Mouse (Mus musculus): ENCODE results near the gene Igsf8.

Igsf8 gene

DNA sequence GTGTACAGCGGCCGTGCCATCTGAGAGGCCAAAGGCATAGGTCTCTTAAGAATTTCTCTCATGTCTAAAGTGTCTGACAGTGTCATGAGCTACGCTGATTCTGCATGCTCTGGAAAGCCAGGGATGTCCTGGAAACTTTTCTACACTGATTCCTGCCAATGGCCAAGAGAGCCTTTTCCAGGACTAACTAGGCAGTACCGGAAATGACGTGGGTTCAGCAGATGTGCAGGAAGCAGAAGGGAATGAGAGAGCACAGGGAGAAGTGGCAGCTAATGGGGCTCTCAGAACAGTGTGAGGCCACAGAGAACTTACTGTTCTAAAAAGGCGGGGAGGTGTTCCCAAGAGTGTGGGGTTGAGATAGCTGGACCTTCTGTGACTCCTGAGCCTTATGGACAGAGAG lies 11.9 kb downstream of the Igsf8 start:
- in situ Hi-C loops (cut with MboI, MseI): no loop called here

DNA sequence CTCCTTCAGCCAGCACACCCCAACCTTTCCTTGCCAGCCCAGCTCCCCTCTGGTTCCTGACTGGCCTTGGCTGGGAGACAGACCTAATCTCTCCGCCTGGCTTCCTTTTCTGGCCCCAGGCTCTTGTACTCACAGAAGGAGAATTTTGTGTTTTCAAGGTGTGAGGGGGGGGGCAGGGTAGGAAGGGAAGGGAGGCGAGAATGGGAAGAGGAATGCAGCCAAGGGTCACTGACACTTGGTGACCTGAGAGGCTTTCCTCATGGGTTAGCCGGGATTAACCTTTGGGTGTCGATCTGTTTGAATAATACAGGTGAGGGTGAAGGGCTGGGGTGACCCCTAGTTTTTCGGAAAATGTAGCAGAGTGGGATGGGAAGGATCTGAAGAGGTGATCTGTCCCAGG lies 12.7 kb downstream of the Igsf8 start:
- in situ Hi-C loops (cut with MboI, MseI): no loop called here

DNA sequence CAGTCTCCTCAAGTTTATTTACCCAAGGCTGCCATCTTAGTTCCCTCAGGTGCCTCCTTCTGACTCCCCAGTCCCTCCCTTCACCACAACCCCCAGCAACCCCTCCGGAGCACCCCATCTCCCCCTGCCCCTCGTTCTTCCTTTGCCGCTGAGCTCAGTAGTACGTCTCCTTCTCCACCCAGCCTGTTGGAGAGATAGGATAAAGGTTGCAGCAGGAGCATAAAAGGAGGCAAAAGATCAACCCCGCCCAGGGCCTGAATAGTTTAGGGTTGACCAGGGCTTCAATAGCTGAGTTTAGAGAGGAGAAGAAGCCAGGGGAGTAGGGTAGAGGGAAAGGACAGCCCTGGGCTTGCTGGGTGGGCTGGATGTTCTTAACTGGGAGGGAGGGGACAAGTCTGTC lies 13.1 kb downstream of the Igsf8 start:
- in situ Hi-C loops (cut with MboI, MseI): no loop called here

DNA sequence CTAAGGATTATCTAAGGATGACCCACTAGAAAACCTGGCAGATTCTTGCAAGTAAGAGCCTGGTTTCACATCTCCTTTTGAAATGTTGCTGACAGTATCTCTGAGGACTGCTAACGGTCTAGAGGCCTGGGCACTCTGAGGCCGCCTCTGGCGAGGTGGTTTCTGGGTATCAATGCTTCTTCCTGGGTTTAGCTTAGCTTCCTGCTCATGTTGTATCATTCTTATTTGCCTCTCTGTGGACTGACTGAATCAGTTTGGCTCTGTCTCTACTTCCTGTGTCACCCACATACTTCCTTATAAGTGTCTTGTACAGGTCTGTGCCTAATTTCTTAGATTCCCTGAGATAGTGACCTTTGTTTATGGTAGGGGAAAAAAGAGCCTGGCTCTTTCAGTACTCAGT lies 15.7 kb downstream of the Igsf8 start:
- in situ Hi-C loops (cut with MboI, MseI): no loop called here

DNA sequence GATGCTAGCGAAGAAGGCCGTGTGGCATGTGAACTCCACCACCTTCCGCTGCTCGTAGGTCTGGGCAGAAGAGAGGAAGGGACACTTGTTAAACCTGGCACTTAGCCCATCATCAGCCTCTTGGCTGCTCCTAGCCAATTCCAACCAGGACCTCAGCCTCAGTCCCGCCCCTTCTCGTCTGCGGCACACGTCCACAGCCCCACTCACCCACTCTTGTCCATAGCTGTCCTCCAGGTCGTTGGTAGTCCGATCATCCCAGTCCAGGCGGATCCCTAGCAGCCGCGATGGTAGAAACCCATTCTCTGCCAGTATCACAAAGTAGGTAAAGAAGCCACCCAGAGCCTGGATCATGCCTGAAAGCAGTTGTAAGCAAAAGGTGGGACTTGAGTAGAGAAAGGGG lies 16.9 kb downstream of the Igsf8 start:
- in situ Hi-C loops (cut with MboI, MseI): no loop called here

DNA sequence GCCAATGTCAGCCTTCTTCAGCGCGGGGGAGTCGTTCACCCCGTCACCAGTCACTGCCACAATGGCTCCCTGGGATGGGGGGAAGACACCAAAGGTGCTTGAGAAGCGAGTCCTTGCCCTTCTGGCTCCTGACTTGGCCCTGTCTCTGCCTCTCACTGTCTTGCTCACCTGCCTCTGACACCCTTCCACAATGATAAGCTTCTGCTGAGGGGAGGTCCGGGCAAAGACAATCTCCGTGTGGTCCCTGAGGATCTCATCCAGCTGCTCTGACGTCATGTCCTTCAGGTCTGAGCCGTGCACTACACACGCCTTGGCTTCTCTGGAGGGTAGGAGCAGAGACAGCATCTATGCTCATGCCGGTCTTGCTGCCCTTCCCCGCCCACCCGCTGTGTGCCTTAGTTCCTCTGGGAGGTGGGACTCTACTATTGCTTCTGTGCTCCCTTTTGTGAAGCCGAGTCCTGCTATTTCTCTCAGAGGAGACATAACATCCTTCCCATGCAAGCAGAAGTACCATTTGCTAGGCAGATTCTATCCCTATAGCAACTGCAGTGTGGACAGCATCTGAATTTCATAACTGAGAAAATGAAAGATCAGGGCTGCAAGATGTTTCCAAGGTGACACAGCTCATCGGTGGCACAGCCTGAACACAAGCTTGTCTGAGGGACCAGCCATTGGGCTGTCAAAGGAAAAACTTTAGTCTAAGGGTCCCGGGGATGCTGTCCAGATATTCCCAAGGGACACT lies 18.5 kb downstream of the Igsf8 start:
- in situ Hi-C loops (cut with MboI, MseI): no loop called here

DNA sequence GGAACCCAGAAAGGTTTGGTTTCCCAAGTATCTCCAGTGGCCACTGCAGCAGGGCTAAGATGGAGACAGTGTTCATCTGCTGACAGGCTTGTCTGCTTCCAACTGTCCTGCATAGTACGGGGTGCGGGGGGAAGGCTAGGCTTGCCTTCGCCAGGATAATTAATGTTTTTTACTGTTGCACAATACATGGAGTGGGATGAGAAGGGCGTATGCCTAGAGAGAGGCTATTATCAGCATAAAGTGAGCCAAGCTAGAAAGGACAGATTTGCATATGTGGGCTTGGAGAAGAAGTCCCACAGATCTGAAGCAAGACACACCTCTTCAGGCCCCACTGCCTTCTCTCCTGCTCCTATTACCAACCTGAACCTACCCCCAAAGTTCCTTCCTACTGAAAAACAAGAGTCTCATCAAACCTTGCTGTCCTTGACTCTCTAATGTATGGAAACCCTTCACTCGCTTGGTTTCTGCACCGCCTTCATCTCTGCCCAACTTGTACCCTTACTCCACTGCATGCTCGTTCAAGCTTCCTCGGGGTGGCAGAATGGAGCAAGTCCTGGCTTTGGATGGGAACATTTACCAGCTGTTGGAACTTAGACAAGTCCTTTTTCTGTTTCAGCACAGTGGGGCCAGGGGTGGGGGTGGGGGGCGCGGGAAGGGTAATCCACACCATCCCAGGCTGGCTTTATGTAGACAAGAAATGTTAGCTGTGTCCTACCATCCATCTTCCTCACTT lies 20.2 kb downstream of the Igsf8 start:
- in situ Hi-C loops (cut with MboI, MseI): no loop called here

DNA sequence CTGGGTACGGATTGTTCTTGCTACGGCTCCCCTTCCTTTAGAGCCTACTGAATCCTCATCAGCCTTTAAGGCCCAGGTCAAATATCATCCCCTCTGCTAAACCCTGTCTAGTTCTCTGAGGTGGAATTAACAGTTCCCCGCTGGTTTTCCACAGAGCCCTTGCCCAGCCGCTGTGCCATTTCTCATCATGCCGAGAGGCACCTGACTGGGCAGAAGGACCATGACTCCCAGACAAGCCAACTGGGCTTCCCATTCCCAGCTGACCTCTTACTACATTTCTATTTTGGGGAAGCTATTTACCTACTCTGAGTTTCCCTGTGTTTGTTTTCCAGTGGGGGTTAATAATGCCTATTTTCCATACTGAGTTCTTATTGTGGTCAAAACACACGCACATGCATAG lies 21.6 kb downstream of the Igsf8 start:
- in situ Hi-C loops (cut with MboI, MseI): no loop called here

DNA sequence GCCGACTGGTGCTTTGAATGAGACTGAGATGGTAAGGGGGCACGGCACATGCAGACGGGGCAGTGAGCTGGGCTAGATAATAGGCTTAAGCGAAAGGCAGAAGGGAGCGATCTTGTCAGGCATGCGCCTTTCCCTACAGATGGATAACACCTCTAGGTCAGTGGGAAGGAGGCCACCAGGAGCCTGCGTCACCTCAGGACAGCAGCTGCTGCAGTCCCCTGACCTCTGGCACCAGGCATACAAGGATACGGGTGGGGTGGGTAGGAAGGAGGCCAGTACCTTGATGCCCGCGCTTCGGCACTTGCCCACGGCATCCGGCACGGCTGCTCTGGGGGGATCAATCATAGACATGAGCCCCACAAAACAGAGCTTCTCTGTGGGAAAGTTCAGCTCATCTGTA lies 22.8 kb downstream of the Igsf8 start:
- in situ Hi-C loops (cut with MboI, MseI): no loop called here

DNA sequence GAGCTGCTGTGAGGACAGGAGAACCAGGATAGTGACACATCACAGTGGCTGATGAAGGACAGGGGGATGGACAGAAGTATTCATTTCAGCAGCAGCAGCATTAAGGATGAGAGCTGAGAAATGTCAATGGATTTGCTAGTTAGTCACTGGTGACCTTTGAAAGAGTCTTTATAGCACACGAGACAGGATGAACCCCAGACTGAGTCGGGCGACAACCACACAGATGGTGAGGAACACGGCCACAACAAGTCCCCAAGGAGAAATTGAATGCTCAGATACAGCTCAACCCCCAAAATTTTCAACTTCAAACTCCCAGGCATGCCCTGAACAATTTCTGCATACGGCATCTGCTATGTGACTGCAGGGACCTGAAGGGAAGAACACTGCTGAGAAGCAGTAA lies 25.3 kb downstream of the Igsf8 start:
- in situ Hi-C loops (cut with MboI, MseI): no loop called here

DNA sequence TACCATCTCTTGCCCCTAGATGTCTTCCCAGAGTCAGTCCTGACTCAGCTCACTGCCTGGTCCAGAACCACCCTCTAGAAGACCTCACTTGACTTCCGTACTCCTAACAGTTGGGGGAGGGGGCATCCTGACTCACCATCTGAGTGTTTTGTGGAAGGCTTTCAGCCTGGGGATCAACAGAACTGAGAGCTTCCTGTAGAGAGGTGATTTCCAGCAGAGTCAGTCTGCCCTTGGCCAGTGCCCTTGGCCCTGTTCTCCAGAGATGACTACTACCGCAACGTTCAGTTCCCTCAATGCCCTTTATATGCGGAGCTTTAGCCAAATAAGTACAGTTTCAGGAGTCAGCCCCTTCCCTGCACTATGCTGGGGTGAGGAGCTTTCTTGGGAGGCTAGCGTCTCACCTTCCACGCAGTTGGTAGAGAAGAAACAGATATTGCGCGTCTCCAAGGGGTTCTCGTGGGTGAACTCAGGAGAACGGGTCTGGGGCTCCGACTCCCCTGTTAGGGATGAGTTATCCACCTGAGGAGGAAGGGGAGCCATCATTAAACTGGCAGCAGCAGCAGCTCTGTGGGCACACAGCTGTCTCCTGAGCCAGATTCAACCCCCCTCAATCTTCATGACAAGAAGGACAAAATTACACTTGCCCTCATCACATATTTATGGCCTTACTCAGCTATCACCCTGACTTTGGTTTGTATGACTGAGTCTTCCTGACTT lies 27.6 kb downstream of the Igsf8 start:
- in situ Hi-C loops (cut with MboI, MseI): no loop called here

DNA sequence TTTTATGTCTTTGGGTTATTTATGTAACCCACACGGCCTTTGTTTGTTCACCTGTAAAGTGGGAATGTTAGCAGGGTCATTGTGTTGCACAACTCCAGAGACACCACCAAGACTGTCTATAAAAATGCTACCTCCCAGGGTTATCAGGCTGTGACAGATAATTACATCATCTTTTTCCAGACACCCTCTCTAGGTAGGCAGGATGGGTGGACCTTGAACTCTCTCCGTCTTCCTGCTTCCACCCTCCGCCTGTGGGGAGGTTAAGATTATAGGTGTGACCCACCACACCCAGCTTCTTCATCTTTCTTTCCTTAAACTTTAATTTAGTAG lies 28.1 kb downstream of the Igsf8 start:
- in situ Hi-C loops (cut with MboI, MseI): no loop called here

DNA sequence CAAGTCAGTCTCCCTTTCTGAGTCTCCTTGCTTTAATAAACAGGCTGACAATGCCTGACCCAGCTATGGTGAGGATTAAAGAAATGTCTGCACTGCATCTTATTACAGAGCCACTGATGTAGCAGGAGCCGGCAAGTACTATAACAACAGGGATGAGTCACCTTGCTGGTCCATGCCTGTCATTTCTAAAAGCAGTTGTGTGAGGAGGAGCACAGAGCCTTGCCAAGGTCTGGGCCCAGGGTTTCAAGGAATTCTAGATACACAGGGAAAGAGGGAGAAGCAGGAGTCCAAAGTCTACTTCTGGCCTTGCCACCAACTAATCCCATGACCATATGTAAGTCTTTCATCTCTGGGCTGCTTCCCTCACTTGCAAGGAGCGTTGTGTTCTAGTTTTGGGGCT lies 31.4 kb downstream of the Igsf8 start:
- in situ Hi-C loops (cut with MboI, MseI): no loop called here

DNA sequence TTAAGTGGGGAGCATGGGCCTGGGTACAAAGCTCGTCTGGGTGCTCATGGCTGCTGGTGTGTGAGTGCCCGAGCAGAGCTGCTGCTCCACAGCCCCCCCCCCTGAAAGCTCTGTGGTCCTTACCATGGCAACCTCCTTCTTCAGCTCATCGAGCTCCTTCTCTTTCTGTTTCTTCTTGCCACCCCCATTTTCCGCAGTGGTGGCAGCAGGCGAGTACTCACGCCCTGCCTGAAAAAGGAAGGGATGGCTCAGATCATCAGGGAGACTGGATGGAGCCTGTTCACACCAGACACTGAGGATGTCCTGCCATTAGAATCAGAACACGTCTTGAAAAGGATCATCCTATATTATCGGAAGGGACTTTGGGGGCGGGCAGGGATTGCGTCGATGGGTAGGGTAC lies 32.0 kb downstream of the Igsf8 start:
- in situ Hi-C loops (cut with MboI, MseI): no loop called here

DNA sequence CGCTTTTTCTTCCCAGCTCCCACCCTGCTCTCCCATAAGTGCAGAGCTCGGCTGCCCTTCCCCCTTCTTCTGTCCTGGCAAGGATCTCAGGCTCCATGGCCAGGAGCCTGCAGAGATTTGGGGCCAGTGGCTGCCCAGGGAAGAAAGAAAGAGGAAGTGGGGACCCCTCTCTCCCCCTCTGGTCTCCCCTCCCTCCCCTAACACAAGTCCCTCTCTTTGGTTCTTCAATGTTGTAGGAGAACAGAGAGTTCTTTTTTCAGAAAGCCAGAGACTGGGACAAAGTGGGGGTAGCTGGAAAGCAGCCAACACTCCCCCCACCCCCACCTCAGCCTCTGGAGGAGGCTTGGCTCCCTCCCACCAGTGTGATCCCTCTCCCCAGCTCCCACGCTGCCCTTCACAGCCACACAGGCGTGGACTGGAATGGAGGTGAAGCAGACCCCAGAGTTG lies 34.3 kb downstream of the Igsf8 start:
- in situ Hi-C loops (cut with MboI, MseI): no loop called here

DNA sequence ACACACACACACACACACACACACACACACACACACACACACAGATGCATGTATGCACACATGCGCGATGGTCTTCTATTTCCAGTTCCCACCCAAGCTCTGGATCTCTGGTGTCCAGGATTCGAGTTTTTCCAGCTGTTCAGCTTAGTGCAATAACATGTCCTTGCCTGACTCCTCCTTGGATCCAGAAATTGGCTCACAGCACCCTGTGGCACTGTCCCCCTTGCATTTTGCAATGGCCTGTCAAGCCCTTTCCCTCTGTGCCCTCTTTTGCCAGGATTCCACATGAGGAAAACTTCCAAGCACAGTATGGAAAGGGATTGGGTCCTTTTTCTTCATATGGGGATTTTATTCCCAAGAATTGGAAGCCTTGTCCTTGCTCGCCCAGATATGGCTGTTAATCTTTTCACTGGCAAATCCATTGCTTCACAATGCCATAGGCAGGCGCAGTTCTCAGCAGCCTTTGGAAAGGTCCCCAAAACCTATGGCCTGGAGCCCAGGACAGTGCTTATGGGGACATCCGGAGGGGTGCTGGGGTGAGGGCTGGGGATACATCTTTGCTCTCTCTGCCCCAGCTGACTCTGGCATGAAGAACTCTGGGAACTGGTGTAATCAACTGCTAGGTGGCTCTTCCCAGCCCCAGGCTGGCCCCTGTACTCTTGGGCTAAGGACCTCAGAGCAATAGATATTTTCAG lies 35.5 kb downstream of the Igsf8 start:
- in situ Hi-C loops (cut with MboI, MseI): no loop called here

DNA sequence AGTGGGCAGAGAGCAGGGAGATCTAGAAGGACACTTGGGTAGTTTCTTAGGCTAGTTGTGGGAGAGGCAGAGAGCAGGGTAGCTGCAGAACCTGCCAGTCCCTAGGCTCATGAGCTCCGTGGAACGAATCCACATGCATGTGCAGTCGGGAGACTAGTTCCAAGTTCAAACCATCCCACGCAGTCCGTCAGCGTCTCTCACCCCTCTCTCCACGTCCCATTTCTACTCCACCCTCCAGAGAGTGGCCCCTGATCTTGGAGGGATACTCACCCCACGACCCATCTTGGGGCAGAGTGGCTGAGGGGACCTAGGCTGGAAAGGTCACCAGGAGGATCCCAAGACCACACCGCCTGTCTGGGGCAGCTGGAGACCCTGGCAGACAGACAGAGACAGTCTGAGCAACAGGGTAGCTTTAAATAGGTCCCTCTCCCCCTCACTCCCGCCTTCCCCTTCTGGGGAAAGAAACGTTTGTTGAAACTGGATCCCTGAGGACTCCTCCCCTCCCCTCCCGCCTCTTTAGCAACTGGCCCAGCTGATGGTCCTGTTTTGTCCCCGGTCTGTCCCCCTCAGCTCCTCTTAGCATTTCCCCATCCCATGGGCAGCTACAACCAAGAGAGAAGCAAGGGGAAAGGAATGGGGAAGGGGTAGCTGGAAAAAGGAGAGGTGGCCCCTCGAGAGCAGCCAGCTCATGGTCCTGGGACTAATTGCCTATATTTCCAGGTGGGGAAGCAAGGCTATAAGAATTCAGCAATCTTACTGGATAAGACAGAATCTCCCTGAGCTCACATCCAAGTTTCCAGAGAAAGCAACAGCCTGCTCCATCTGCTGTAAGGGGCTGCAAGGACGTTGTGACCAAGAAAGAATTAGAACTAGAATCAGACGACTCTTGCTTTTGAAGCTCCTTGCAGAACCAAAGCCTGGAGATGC lies 36.4 kb downstream of the Igsf8 start, which contains the start of gene Atp1a2:
Gene Atp1a2 (minus strand): TSS at position 454 of the 927 bp plus-strand sequence.
- in situ Hi-C loops (cut with MboI, MseI): no loop called here

DNA sequence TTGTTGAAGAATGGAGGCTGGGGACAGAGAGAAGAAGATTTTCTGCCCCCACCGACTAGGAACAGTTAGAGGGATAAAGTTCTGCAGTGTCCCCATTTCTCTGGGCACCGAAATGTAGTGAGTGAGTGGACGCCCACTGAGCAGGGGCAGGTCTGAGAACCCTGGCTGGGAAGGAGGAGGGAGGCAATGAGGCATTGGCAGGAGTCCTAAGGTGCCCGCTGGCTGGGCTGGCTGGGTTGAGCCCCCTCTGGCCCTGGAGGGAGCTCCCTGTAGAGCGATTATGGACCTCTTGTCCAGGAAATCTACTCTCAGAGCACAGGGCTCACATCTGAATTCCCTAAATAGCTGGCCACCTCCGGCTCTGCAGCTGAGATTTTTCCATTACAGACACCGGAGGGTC lies 38.1 kb downstream of the Igsf8 start:
- in situ Hi-C loops (cut with MboI, MseI): no loop called here

DNA sequence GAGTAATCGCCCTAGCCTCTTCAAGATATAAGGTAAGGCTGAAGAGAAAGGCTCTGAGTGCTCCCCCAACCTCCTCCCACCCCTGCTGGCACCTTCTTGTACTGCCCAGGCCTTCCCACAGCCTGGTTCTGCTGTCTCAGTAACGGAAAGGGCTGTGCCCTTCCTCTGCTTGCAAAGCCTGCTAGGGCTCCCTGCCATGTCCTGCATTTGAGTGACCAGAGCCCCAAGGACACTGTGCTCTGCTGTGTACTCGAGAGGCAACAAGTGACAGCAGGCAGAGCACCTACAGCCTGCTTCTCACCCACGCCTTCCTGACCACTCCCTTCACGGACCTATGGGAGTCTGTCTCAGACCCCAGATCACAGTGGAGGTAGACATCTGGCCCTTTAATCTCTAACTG lies 38.8 kb downstream of the Igsf8 start:
- in situ Hi-C loops (cut with MboI, MseI): no loop called here

DNA sequence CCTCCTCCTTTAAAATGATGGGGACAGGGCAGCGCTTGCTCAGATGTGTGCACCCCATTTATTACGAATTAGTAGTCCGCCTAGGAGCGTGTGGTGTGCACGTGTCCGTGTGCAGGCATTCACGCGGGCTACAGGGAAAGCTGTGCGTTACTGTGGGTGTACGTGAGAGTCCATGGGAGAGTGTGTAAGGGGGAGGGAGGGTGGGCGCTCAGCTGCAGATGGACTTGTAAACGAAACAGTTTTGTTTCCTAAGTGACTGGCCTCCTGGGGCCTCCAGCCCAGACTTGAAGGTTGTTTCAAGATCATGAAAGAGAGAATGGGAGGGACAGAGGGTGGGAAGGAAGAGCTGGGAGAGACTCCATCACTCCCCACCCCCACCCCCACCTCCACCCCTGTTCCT lies 39.7 kb downstream of the Igsf8 start:
- in situ Hi-C loops (cut with MboI, MseI): no loop called here

DNA sequence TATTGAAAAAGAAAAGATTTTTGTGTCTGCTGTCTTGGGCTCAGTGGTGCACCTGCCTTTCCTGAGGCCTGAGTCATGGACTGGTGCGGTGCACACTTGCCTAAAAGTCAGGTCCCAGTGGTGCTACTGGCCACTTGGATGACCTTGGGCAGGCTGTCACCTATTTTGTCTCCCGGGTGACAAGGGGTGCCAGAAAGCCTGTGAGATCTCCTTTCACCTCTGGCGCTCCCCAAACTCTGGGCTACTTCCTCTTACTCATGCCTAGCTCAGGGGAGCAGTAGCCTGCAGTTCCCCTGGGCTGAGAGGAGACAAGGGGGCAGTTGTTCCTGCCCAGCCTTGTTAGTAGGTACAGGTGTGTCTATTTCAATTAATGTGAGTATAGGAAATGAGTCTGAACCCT lies 40.9 kb downstream of the Igsf8 start:
- in situ Hi-C loops (cut with MboI, MseI): no loop called here
